Mouse (Mus musculus) cerebellum, adult (tissue): Measurements from ENCODE around the gene Fbln2.

ENCODE experiments used
- ATAC-seq: cut with Nextera tagmentation; 2 replicates; pipeline ENCODE4 v1.9.2; 2017; ENCODE audit warnings: mild to moderate bottlenecking, moderate library complexity, mixed read lengths; ENCODE audit not compliant: insufficient number of reproducible peaks, low FRiP score, low TSS enrichment

The Fbln2 gene

DNA sequence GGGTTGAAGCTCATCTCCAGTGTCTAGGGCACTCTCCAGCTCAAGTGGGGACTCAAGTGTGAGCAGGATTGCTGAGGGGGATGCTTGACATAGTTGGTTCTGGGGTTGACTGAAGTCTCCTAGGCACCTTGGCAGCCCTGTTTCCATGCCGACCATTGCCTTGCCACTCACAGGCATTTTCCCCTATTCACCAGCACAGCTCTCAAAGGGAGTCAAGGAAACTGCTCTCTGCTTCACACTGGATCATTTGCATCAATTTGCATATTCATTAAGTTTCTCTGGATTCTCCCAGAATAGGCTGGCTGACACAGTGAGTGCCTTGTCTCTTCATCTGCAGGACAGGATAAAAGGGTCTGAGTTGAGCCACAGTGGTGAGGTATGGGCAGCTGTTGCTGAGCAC is 89.6 kb downstream of the Fbln2 start:
- peak; percentile 46; the same call in 1 of the 2 replicates for ATAC-seq

DNA sequence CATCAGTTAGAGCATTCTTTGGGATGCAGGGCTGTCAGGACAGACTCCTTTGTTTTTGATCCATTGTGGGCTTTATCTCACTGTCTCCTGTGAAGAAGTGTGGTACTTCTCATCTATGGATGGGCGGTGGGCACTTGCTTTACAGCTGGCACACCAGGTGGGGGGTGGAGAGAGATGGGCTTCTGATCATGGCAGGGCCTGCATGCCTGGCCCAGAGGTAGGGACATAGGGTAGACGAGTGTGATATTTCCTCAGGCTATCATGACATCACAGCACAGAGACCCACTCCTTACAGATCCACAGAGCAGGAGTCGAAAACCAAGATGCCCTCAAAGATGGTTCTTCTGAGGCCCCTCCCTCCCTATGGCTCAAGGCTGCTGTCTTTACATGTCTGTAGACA is 90.1 kb downstream of the Fbln2 start:
- ATAC-seq = no peak

DNA sequence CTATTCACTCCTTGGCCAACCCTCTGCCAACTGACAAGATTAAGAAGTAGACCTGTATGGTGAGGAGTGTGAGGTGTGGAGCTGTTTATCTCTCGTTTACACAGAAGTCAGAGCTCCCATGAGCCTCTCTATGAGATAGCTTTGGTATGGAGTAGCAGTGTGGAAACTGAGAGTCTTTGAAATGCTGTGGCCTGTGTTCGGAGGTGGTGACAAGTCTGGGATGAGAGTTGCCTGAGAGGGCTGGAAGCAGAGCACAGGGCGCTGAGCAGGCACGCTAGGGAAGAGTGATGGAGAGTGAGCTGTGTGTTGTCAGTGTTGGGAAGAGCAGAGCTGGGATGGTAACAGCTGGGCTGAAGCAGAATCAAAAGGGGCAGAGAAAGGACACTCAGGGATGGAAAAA is 91.9 kb downstream of the Fbln2 start:
- no peak for ATAC-seq

DNA sequence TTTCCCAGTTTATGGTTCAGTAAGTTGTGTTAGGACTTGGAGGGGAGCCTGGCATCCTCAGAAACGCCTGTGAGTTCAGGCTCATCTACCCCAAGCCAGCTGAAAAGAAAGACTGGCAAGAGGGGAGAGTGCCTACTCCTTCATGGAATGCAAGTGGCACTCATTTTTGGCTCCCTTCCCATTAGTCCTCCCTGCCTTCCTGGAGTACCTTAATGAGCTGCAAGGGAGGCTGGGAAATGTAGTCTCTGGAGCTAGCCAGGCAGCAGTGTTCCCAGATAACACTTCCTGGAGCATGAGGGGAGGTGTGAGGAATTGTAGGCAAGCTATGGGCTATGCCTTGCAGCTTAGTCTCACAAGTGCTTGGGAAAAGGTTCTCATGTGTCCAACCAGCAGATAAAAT is 95.7 kb downstream of the Fbln2 start:
- peak; percentile 52 for ATAC-seq

DNA sequence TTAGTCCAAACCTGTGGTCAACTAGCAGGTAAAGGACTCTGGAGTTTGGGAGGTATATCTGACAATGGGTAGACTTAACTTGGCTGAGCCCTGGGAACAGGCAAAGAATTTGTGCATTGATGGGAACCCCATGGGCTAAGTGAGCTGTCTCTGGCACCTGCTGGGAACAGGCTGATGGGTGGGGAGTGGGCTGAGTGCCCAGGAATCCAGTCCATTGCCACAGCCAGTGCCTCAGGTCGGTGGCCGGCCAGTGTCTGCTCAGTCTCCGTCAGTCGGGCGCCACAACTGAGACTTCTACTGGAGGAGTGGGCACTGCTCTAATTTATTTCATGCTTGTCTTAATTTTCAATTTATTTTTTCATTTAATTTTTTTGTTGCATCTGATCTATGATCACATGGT is 98.9 kb downstream of the Fbln2 start:
- ATAC-seq = no peak

DNA sequence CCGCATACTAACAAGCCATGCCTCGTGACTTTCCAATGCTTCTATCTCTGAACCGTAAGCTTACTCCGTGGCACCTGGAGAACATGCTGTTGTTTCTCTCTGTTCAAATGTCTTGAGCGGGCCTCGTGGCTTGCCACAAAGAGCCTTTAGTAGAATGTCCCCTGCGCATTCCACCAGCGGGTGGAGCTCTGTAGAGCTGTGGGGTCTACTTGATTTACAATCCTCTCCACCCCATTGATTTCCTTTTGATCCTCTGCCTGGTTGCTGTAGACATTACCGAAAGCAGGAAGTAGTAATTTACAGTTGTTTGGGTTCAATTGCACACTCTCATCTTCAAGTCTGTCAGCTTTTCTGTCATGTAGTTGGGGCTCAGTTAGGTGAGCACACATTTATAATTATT is 100.2 kb downstream of the Fbln2 start:
- ATAC-seq = no peak
